Comparison of ENCODE assay signal across 24 mouse cellular contexts in the genomic region with DNA sequence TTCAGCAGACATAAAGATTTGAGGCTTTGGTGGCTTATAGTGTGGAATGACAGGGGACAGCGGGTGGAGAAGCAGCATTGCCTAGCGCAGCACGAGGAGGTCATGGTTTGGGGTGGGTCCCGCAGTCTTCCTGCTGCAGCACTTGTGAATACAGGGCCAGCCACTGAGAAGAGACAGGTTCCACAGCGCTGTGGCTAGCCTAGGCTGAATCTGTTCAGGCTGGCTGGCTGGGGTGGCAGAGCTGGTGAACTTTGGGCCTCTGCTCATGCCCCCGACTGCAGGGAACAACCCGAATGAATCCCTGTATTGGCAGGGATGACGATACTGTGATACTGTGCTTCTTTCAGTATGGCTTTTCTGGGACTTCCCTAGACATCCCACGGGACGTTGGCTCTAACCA. TPM values are rescaled to one million over a fixed set of nuclear protein-coding genes. Genes with fewer than 3 reads are reported as not detected.
A peak's percentile ranks its signal among the peaks of the same experiment; 100 is the strongest.
DNase-seq lines count a peak whose midpoint lies in the region; ATAC-seq lines count a peak whose summit lies in the region.
"Had no signal": no experiment of that assay in that cellular context is flagged by ENCODE, and none has a peak within 500 bp of the region (broad histone marks: within the 10 kb centered on the region; RNA-seq: fewer than 3 reads in every experiment).

No protein-coding gene starts in this region.

- no peaks in the 10 kb centered on the region for H3K27me3 ChIP-seq in forebrain, embryonic 11.5 days (ENCODE audit: control insufficient read depth, insufficient read depth, low read length)
- H3K27me3 ChIP-seq in forebrain, embryonic 10.5 days (ENCODE audit: poor library complexity, severe bottlenecking), result no peaks in the 10 kb centered on the region
- no peaks in the 10 kb centered on the region for H3K27me3 ChIP-seq in neural tube, embryonic 12.5 days (replicated peaks)
- H3K27me3 ChIP-seq: embryonic facial prominence, embryonic 13.5 days; embryonic facial prominence, embryonic 15.5 days; forebrain, embryonic 12.5 days had no signal

- 84% methylated on average over 10 of the region's 10 CpGs for WGBS in forebrain, embryonic 11.5 days
- WGBS in forebrain, embryonic 10.5 days, result 91% methylated on average over 10 of the region's 10 CpGs
- WGBS in neural tube, embryonic 12.5 days, result 88% methylated on average over 10 of the region's 10 CpGs

- no peak overlapping the region for H3K4me2 ChIP-seq in forebrain, embryonic 11.5 days (ENCODE audit: low read depth, low read length, severe bottlenecking)
- H3K4me2 ChIP-seq in neural tube, embryonic 12.5 days (replicated peaks), result no peak overlapping the region
- H3K4me2 ChIP-seq: embryonic facial prominence, embryonic 13.5 days; embryonic facial prominence, embryonic 15.5 days; forebrain, embryonic 12.5 days had no signal

- H3K4me3 ChIP-seq in forebrain, embryonic 11.5 days (ENCODE audit: low read depth, low read length), result no peak overlapping the region
- H3K4me3 ChIP-seq in forebrain, embryonic 10.5 days, result no peak overlapping the region
- no peak overlapping the region for H3K4me3 ChIP-seq in neural tube, embryonic 12.5 days
- H3K4me3 ChIP-seq: embryonic facial prominence, embryonic 13.5 days; embryonic facial prominence, embryonic 15.5 days; erythroblast, embryonic 14.5 days; forebrain, embryonic 12.5 days had no signal

- no peak for ATAC-seq in forebrain, embryonic 11.5 days (replicated peaks; ENCODE audit: low FRiP score)
- no peak for ATAC-seq in neural tube, embryonic 12.5 days (ENCODE audit: low FRiP score, low read depth)
- ATAC-seq: forebrain, embryonic 14.5 days; forebrain, embryonic 16.5 days had no signal

- DNase-seq in forebrain, embryonic 11.5 days (ENCODE audit: low spot score), result peak; percentile 38
- no peak for DNase-seq in forebrain, embryonic 10.5 days (ENCODE audit: extremely low spot score, low spot score)
- DNase-seq in neural tube, embryonic 10.5 days (ENCODE audit: extremely low spot score, low spot score), result no peak
- DNase-seq in A20 (ENCODE audit: low read depth, low spot score), result peak; percentile 67
- DNase-seq: adrenal gland, adult 2 months; adrenal gland, postnatal 10 days; adrenal gland, postnatal 25 days; cerebellum, adult 11 months; cerebellum, adult 18-20 months; cerebellum, adult 8-10 months; cerebellum, adult 9-11 months; cerebellum, postnatal 14 days; cerebellum, postnatal 36 days; embryo, embryonic 11 days had no signal

- H3K27ac ChIP-seq in forebrain, embryonic 11.5 days (ENCODE audit: low read depth, low read length), result no peak overlapping the region
- no peak overlapping the region for H3K27ac ChIP-seq in forebrain, embryonic 10.5 days
- no peak overlapping the region for H3K27ac ChIP-seq in neural tube, embryonic 12.5 days
- H3K27ac ChIP-seq: embryonic facial prominence, embryonic 13.5 days; embryonic facial prominence, embryonic 15.5 days; forebrain, embryonic 12.5 days had no signal

- H3K9ac ChIP-seq in forebrain, embryonic 11.5 days (ENCODE audit: low read length), result no peak overlapping the region
- H3K9ac ChIP-seq in neural tube, embryonic 12.5 days, result 0 out of 2 replicates have a peak overlapping the region, but pooled peaks have one; percentile 9
- H3K9ac ChIP-seq: embryonic facial prominence, embryonic 13.5 days; embryonic facial prominence, embryonic 15.5 days; forebrain, embryonic 12.5 days had no signal

- no peaks in the 10 kb centered on the region for H3K4me1 ChIP-seq in forebrain, embryonic 11.5 days (replicated peaks; ENCODE audit: control insufficient read depth, insufficient read depth, low read length)
- H3K4me1 ChIP-seq in forebrain, embryonic 10.5 days, result no peaks in the 10 kb centered on the region
- no peaks in the 10 kb centered on the region for H3K4me1 ChIP-seq in neural tube, embryonic 12.5 days
- H3K4me1 ChIP-seq: embryonic facial prominence, embryonic 15.5 days had no signal

- no peaks in the 10 kb centered on the region for H3K36me3 ChIP-seq in forebrain, embryonic 11.5 days (ENCODE audit: control insufficient read depth, insufficient read depth, low read length)
- H3K36me3 ChIP-seq in forebrain, embryonic 10.5 days (replicated peaks), result no peaks in the 10 kb centered on the region
- H3K36me3 ChIP-seq in neural tube, embryonic 12.5 days, result no peaks in the 10 kb centered on the region
- H3K36me3 ChIP-seq: embryonic facial prominence, embryonic 13.5 days; embryonic facial prominence, embryonic 15.5 days; forebrain, embryonic 12.5 days had no signal

- no peaks in the 10 kb centered on the region for H3K9me3 ChIP-seq in forebrain, embryonic 11.5 days (ENCODE audit: control insufficient read depth, low read length)
- H3K9me3 ChIP-seq in forebrain, embryonic 10.5 days, result no peaks in the 10 kb centered on the region
- H3K9me3 ChIP-seq in neural tube, embryonic 12.5 days, result no peaks in the 10 kb centered on the region
- H3K9me3 ChIP-seq: embryonic facial prominence, embryonic 13.5 days; embryonic facial prominence, embryonic 15.5 days; forebrain, embryonic 12.5 days had no signal

RNA-seq across cellular contexts. Expression of gene Urad, which starts 21.7 kb away (rescaled TPM):
- polyA plus RNA-seq in forebrain, embryonic 11.5 days (2014; fragmentation: Nextera tagmentation; extraction: Ambion mirVana), result not detected in 2 replicates
- not detected in 2 replicates for polyA plus RNA-seq in forebrain, embryonic 10.5 days (2016; fragmentation: Nextera tagmentation; extraction: Ambion mirVana)
- polyA plus RNA-seq in neural tube, embryonic 12.5 days (2016; fragmentation: Nextera tagmentation; extraction: Ambion mirVana), result not detected in 2 replicates
- polyA plus RNA-seq: brain, embryonic 14.5 days; C2C12; embryonic facial prominence, embryonic 11.5 days; embryonic facial prominence, embryonic 13.5 days; embryonic facial prominence, embryonic 15.5 days; erythroblast, embryonic 14.5 days; forebrain, embryonic 12.5 days; forebrain, embryonic 14.5 days; forebrain, embryonic 16.5 days had no signal

RNA-seq across cellular contexts. Expression of gene Cdx2, which starts 36.8 kb away (rescaled TPM):
- not detected in 2 replicates for polyA plus RNA-seq in forebrain, embryonic 11.5 days (2014; fragmentation: Nextera tagmentation; extraction: Ambion mirVana)
- not detected in 2 replicates for polyA plus RNA-seq in forebrain, embryonic 10.5 days (2016; fragmentation: Nextera tagmentation; extraction: Ambion mirVana)
- not detected in 2 replicates for polyA plus RNA-seq in neural tube, embryonic 12.5 days (2016; fragmentation: Nextera tagmentation; extraction: Ambion mirVana)
- polyA plus RNA-seq: adrenal gland, adult 2 months; brain, embryonic 14.5 days; C2C12; embryonic facial prominence, embryonic 11.5 days; embryonic facial prominence, embryonic 13.5 days; embryonic facial prominence, embryonic 15.5 days; forebrain, embryonic 12.5 days; forebrain, embryonic 14.5 days; forebrain, embryonic 16.5 days had no signal

RNA-seq across cellular contexts. Expression of gene Flt3, which starts 56.4 kb away (rescaled TPM):
- 0.08 TPM in 1 of 2 replicates, not detected in the other for polyA plus RNA-seq in forebrain, embryonic 11.5 days (2014; fragmentation: Nextera tagmentation; extraction: Ambion mirVana)
- polyA plus RNA-seq in forebrain, embryonic 10.5 days (2016; fragmentation: Nextera tagmentation; extraction: Ambion mirVana), result 0.04 TPM in 1 of 2 replicates, not detected in the other
- polyA plus RNA-seq in neural tube, embryonic 12.5 days (2016; fragmentation: Nextera tagmentation; extraction: Ambion mirVana), result 0.15 and 0.49 TPM in 2 replicates

Comparison
In these comparisons a context has a peak if more than half of its experiments do, and no peak if none do; other contexts are left out.
1. DNase-seq: peak in forebrain, embryonic 11.5 days (single experiment) and A20 (single experiment); none in forebrain, embryonic 10.5 days (single experiment) and neural tube, embryonic 10.5 days (single experiment).